Mouse (Mus musculus): ENCODE measurements at regions not wholly inside any gene's neighbourhood (a gene's known extent, or its start where the extent isn't known, plus 50 kb on each side); places are given as distances from the start of the nearest gene placed in this dataset.

DNA sequence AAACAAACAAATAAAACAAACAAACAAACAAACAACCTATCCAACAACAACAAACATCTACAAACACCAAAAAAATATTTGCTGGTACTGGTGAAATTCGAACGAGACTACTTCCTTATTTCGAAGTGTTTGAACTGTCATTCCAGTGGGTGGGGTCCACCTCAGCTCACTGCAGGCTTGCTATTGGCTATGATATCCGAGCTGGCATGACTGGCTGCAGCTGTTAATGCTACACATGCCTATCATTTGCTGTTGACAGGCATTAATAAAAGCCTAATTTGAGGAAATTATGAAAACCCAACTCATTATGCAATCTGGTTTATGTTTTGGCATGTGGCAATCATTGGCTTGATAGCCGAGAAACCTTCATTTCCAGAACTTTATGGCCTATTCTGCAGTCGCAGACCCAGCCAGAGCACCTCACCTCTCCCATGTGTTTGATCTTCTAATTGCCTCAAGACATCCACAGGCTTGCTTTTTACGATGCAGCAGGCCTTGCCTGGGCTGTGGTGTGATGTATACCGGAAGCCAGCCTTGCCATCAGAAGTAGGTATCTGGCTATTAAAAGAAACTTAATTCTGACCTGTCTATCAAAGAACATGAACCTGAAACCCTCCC is 283.3 kb upstream of the Nr2f2 start:
- no peak for ATAC-seq (ENCODE audit: low TSS enrichment)

DNA sequence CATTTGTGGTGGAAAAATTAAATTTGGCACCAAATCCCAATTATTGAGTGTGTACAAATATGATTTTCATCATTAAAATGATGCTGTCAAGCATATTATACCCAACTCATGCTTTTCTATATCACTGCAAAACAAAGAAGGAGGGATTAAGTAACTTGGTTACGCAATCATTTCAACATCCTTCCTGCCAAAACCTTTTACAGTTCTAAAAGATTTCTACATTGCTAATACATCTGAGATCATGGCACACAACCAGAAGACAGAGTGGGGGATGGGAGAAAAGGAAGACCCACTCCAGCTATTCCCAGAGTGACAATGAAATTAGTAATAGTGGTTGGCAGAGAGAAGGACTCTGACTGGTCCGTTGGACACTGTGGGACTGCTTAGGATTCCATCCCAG is 280.3 kb upstream of the Nr2f2 start:
- ATAC-seq (ENCODE audit: low TSS enrichment), result no peak

DNA sequence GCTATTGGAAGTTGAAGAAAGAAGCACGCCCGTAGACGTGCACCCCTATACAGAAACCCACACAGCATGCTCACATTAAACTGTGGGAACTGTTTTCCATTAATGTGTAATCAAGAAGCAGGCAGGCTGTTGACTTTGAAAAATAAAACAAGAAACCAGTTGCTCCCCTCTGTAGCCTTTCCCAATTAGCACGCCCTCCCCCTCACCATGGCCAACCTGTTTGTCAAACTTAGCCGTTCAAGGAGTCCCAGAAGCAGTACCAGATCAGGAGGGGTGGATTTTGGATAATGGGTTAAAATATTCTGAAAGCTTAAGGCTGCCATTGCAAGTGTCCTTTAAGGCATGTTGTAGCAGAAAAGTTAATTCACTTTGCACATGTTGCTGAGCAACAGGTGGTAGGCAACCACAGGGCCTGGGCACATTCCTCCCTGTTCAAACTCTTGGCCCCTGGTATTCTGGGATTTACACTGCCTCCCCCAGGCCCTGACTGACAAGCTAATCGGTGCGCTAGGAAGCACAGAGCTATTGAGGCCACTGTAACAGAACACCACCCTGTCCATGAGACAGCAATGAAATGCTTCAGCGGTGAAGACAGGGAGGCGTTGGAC is 277.3 kb upstream of the Nr2f2 start:
- ATAC-seq (ENCODE audit: low TSS enrichment), result no peak

DNA sequence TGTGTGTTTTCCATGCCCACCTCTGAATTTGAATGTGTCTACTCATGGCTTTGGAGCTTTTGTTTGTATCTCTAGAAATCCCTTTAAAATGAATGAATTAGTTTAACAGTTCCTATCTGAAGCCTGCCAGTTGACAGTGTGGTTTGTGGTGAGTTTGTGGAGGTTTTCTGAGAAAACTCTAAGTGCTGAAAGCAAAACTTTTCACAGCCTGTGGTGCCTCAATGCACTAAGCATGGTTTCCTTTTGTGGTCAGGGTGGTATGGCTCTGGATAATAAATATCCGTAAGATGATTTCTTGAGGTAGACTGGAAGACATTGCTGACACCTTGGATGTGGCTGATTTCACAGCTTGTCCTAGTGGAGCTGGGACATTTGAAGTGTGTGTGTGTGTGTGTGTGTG is 276.5 kb upstream of the Nr2f2 start:
- no peak for ATAC-seq (ENCODE audit: low TSS enrichment)

DNA sequence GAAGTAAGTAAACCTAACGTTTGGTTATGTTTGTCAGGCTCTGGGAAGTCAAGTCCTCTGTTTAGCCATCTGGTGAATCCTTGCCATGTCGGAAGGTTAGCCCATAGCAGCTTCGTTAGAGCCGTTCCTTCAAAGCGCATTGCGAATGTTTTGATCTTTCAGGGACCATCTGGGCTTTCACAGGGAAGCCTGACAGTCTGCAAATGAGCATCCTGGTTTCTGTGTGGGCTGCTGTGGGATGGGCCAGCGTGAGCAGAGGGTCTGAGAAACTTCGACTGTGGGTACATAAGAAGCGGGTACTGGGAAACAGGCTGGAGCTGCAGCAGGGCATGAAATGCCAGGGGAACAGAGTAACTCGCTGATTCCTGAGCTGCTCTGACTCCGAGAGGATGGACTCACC is 274.7 kb upstream of the Nr2f2 start:
- ATAC-seq (ENCODE audit: low TSS enrichment), result no peak

DNA sequence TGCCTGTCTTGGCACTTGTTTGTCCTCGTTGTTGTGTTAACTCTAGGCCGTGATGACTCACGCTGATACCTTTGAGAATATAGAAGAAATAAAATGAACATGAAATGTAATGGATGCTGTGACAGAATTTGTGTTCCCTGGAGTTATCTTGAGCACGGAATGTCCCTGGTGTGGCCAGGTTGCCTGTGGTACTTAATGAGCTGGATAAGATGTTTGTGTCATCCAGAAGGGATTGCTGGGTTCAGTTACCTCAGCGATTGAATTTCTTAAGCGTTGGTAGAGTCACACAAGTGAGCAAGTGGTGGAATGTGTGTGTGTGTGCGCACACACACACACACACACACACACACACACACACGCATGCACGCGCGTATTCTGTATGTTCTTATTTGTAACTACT is 274.0 kb upstream of the Nr2f2 start:
- no peak for ATAC-seq (ENCODE audit: low TSS enrichment)

DNA sequence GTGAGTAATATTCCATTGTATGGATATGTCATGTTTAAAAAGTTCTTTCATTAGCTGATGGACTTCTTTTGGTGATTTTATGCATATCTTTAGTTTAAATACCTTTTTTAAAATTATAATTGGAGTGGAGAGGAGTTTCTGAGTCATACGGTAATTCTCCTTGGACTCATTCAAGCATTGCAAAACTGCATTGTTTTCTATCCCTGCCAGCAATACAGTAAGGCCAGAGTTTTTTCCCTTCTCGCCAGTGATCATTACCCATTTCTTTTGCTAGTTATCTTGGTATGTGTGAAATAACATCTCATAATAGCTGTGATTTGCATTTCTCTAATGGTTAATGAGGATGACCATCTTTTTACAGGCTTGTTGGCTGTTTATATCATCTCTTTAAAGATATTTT is 271.6 kb upstream of the Nr2f2 start:
- ATAC-seq (ENCODE audit: low TSS enrichment), result no peak

DNA sequence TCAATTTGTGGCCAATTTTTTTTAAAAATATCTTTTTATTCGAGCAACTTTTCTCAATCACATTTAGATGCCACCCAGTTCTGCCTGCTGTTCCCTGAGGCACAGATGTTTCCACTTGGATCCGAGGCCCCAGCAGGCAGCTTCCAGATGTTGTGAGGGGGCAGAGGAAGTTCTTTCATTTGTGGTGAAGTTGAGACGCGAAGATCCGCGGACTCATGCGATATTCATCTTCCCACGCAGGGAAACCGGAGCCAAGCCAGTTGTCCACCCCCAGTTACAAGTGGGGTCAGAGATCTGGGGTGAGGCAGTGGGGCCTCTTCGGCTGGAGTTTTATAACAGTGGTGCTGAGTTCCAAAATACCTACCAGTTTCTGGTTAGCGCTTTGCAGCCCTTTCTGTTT is 267.5 kb upstream of the Nr2f2 start:
- ATAC-seq (ENCODE audit: low TSS enrichment), result no peak

DNA sequence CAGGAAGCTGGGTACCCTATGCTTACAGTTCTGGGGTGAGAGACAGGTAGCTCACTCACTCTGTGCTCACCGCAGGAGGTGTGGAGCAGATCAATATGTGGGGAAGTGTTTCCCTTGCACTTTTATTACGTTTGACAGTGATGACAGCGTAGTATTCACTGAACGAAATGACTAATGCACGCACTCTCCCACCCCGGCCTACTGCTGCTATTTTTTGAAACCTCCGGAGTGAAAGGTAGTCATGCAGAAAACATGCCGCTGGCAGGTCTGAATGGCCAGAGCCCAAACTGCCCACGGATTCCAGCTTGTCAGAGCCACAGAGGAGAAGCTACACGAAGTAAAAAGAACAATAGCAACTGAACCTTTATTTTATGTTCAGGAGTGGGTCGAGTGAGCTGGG is 267.0 kb upstream of the Nr2f2 start:
- 0 out of 2 replicates have a peak, but pooled peaks have one; percentile 41 for ATAC-seq (ENCODE audit: low TSS enrichment)

DNA sequence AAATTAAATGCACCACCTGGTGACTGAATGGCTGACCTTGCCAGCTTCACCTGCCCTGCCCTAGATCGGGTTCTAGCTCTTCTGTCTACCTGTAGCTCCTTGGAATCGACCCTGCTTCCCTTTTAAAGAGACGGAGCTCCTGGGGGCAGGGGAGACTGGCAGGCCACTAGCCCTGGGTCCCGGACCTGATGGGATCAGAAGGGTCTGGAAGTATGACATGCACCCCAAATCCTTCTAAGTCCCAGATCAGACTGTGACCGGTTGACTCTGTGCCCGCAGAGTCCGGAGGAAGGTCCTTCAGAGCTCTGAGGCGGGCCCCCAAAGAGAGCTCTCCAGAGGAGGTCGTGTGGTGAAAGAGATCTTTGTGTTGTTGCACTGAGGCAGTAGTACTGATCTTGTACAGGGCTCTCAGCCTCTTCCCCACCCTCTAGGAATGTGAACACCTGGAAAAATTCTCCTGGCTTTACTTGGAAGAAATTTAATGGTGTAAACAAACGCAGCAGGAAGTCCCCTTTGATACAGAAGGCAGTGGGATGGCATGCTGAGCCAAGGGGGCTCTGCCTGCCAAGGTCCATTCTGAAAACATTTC is 259.2 kb upstream of the Nr2f2 start:
- no peak for ATAC-seq (ENCODE audit: low TSS enrichment)

DNA sequence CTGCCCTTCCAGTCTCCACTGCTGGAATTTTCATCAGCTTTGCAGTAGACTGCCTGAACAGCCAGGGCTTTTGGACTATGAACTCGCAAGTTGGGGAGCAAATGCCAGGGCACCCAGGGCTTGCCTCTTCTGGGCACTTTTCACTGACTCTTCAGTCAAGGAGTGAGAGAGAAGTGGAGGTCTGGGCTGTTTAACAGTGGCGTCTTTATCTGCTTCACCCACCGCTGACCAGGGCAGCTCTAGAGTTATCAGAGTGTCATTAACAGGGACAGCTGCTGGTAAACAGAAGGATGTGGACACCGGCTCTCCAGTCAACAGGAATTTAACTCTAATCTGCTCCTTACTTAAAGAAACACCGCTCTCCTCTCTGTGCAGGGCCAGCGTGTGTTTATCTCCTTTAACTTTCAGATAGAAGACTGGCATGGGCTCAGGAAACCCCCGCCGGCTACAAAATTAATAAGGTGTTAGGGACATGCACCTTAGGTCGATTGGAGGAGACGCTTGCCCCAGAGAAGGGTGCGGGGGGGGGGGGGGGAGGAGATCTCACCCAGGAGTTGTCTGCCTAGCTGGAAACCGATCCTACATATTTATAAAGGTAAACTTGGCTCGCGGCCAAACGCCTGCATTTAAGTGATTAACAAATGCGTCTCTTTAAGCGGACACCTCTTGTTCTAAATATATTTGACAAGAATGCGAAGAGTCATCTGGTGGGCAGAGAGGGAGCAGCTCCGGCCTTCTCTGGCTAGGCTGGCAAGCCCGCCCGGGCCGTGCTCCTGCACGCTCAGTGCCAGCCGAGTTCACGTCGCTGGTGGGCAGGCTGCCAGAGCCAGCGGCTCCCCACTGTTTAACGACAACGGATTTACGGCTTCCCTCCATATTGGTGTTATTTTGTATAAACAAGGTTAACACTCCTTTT is 258.4 kb upstream of the Nr2f2 start:
- ATAC-seq (ENCODE audit: low TSS enrichment), result no peak

DNA sequence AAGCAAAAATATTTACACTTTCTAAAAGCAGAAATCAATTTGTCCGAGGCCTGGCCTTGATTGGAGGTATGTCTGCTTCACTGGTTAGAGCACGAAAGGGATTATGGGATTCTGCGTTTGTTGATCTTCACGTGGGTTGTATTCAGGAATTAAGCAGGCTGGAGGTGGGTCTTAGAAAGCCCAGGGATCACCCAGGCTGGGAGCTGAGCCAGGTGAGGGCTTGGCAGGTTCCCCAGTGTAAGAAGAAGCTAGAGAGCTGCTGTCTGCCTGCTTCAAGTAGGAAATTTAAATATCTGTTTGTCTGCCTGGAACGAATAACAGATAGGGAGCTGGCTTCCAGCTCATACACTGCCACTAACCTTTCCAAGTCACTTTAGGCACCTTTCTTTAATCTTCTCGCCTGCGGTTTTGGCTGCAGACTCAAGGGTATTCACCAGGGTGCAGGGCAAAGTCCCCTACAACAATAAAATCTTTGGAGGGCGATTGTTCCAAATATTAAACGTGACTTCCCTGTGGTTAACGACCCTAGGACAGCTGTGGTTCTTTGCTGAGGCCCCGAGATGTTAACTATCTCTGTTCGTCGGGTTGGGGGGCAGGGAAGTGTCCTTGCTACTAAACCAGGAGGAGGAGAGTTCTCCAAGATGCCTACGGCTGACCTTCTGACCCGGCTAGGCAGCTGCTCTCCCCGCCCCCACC is 257.6 kb upstream of the Nr2f2 start:
- no peak for ATAC-seq (ENCODE audit: low TSS enrichment)

DNA sequence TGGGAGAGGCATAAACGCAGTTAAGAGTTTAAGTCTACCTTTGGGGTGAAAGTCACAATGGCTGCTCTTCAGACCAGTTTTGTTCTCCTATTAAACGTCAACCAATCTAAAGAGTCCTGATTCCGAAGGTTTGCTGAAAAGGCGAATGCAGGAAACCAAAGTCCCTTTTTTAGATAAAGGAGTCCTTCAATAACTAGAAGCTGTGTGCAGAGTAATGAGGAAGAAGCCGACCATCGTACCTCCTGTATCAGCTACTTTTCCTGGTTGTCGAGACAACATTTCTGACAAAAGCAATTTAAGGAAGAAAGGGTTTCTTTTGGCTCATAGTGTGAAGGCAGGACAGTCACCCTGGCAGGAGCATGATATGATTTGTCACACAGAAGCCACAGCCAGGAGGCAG is 252.9 kb upstream of the Nr2f2 start:
- ATAC-seq (ENCODE audit: low TSS enrichment), result no peak

DNA sequence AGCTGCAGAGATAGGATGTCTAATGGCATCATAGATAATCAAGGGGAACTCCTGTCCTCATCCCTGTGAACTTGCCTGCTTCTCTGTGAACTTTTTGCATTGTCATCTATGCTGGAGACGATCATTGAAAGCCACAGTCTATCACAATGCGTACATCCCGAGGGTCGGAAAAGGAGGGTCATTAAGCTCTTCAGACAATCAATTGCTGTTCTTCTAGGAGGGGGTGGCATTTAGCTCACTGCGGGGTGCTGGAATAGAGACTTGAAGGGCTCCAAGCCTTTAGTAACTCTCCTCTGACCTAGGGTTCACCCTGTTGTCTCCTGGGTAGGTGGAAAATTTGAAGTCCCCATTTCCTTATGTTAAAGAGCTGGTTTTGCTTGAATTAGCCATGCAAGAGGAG is 251.7 kb upstream of the Nr2f2 start:
- no peak for ATAC-seq (ENCODE audit: low TSS enrichment)

DNA sequence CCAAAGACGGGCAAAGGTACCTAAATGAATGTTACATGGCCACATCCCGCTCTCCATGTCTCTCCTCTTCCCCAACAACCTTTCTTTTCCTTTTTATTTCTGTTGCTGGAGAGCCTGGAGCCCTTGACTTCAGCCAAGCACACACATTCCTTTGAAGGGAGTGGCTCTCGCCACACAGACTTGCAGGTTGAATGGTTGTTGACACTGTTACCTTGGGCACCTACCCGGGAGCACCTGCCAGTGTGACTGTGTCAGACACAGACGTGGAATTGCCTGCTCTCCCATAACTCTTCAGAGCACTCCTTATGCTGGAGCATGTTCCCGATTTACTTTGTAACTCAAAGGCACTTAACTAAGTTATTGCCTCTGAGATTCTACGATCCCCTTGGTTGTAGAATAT is 240.0 kb upstream of the Nr2f2 start:
- no peak for ATAC-seq (ENCODE audit: low TSS enrichment)

DNA sequence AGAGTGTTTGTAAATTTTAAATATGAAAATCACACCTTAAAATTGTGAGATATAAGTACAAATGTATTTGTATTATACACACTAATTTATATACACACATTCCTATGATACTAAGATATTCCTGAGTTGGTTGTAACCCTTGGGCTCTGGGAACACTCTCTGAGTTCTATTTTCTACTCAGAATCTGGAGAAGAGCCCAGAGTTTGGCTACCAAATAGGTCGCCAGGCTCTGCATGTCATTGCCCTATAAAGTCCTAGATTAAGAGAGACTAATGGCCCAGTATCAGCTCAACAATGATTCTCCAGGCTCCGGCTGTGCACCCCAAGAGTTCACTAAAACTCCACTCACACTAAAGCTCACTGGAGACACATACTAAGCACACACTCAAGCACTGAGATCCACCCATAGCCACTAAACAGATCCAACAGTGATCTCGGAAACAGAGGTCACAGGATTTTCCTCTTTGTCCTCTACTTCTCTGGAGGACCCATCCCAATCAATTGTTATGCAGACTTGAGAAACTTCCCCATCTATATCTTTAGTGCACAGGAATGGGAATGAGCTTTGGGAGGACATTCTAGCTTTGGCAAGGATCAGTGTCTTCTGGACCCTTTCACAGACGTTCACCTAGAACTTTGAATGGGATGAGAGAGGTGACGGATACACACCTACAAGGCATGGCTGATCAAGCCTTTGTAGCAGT is 238.1 kb upstream of the Nr2f2 start:
- no peak for ATAC-seq (ENCODE audit: low TSS enrichment)

DNA sequence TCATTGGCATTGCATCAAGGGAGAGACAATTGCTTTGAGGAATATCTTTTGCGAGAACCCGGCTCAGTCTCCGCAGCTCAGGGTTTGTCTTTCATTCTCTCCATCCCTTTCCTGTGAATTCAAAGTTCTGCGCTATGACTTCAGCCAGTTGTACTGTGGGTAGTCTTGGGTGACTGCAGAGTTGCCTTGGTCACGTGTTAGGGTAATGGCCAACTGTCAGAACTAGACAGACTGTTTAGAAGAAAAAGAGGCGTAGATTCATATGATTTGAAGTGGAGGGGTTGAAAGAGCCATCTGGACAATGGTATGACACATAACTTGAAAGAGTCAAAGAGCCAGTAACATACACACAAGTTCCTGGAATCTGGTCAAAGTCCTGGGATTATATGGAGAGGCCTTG is 226.5 kb upstream of the Nr2f2 start:
- ATAC-seq (ENCODE audit: low TSS enrichment), result no peak

DNA sequence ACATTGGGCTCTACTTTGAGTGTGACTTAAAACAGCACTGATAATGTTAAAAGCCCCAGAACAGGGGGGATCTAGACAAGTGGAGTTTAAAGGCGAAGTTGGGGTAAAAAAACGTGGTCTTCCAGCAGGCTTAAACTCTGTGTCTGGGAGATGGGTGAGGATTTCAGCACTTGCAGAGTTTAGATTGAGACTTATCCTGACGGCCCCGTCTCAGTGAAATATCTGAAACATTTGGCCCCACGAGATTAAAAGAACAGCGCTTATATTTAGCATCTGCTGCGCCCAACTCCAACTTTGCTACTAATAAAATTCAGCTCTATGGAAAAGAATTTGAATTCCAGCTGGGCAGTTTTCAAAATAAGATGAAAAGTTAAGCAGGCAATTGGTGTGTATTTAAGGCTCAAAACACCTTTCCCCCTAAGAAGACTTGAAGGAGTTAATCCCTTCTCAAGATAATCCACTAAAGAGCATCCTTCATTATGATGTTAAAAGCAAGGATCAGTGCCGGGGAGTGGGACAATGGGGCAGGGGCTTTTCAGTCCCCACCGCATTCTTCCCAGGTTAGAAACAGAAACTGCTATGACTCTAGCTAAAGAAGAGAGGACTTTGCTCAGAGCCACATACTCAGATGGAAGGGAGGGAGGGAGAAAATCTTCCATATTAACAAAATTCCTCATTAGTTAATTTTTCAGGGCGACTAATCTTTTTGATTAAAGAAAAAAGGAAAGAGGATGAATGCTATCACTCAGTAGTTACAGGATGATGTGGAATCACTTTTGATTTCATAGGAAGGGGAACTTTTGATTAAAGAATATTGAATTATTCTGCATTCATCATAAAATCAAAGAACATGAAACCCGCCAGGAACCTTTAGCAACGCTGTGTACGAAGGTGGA is 225.1 kb upstream of the Nr2f2 start:
- no peak for ATAC-seq (ENCODE audit: low TSS enrichment)

DNA sequence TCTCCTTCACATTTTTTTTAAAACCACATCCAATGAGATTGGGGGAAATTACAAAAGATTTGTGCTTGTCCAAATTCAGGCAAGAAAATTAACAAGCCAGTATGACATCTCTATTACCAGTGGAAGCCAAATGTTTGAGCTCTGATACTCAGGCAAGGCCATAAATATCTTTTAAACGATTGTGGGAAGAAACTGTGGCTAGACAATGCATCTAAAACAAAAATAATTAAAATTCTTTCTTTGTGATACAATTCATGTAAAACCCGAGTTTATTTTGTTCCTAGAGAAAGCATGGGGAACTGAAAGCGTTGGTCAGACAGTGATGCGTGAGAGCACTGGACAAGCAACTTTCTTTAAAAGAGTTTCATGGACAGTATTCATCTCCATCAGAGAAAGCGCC is 223.2 kb upstream of the Nr2f2 start:
- ATAC-seq (ENCODE audit: low TSS enrichment), result no peak

DNA sequence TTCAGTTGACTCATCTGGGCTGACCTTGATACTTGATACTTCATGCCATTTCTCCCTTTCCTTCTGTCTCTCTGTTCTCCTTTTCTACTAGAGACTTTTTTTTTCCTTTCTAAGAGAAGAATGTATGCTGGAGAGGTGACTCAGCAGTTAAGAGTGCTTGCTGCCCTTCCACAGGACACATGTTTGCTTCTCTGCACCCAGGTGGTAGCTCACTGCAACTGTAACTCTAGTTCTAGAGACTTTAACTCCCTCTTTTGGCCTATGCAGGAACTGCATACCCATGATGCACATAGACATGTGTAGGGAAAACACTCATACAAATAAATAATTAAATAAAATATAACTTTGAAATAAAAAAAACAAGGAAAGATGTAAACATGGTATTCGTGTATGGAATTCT is 221.5 kb upstream of the Nr2f2 start:
- ATAC-seq (ENCODE audit: low TSS enrichment), result no peak
